Mouse (Mus musculus) c-Kit-positive CD71-positive TER-119-positive erythroid progenitor cells, embryonic 14.5 days (primary cell): Measurements from ENCODE around the gene Klf7.

Experiments used
- DNase-seq: peaks from one replicate; pipeline ENCODE4 v3.0.0-alpha.2; 2013; ENCODE audit warnings: low spot score

Klf7 gene

DNA sequence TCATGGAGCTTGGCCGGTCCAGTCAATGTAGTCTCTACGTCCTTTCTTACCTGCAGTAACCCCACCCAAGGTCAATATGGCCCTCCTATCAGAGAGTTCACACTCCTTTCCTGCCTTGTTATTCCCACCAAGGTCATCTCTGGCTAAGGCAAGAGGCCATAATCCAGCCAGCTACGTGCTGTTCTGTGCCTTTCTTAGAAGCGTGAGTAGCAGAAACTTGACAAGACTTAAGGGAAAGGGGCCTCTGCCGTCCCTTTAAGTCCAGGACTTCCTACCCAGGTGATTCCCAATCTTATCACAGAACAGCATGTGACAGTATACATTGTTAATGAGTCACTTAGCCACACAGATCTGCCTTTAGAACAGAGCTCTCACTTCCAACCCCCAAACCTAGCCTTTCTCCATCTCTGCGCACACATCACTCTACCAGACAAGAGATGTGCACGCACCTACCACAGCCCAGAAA lies 16.9 kb downstream of the Klf7 start:
- DNase-seq: no peak

DNA sequence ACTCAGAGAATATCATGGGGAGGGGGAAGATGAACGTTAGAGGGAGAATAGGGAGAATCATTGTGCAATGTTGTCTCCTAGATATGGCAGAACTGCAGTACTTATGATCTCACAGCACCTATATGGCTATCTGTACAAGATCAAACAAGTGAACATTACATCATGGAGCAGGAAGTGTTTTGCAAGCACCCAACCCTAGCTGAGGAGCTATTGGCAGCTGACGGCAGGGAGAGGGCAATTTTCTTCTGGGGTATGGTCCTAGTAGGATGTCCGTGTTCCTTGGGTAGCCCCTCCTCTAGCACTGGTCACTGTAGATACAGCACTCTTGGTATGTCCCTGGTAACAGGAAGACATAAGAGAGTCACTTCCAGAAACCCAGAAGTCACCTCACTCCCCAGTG lies 17.4 kb downstream of the Klf7 start:
- no peak for DNase-seq

DNA sequence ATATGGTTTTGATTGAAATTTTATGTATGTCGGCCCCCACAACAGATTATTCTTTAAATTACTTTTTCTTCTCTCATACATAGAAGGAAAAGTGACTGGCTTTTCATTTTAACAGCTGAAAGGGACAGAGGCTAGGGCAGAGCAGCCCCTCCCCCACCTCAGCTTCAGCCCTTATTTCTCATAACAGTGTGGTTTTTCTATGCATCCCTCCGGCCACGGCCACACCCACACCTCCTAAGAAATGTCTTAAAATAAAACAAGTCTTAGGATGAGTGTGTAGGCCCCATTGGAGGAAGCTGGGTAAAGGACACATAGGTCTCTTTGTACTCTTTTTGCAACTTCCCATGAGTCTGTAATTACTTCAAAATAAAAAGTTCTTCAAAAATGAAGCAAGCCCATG lies 20.8 kb downstream of the Klf7 start:
- no peak for DNase-seq

DNA sequence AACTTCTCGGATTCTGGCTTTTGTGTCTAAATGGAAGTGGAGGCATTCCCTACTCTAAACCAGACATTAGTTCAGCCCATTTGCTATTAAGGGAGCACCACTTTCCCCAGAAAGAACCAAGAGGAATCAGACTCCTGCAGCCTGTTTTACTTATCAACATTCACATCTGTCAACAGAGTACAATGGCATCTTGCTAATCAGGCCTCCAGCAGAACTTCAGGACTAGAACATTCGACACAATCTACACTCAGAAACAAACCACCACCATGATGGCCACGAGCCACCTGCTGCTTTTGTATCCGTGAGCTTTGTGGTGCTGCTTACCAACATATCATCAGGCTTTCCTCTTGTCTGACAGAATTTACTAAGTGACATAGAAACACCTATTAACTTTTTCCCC lies 23.3 kb downstream of the Klf7 start:
- peak; percentile 28 for DNase-seq

DNA sequence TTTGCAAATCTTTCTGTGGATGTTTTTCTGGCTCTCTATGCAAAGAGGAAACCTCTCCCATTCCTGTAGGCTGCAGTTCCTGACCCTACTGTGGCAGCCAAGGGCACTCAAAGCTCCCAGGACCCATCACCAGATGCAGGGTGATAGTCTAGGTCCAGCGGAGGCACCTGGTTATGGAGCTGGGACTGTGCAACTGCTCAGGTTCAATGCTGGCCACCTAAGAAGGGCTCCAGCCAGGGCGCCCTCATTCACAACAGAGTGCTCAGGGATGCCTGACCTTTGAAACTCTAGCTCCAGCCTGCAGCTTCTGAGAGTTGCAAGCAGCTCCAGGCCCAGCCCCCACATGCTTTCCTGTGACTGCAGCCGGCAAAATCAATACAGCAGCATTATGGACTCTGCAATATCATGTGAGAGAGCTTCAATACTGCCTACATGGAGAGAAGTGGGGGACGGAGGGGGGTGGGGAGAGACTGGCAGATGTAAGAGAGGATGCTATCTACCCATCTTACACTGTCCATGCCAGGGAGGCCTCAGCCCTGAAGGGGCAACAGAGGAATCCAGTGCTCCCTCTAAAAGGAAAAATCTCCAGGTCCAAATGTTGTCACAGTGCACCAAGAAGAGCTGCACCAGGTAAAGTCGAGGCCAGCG lies 24.3 kb downstream of the Klf7 start:
- no peak for DNase-seq

DNA sequence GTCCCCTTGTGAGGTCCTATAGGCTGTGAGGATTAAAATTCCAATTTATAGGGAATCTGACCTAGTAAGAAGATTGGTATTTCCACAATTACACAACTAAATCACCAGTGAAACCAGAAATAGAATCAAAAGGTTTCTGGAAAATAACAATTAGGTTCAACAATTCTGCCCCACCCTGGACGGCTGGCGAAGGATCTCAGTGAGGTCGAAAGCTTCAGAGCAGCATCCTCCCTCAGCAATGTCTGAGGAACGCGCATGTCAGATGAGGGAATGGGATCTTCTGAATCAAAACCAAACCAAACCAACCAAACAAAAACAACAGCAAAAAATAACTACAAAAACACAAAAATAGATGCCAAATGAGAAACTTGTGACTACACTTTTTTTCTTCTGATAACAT lies 29.1 kb downstream of the Klf7 start:
- DNase-seq: no peak

DNA sequence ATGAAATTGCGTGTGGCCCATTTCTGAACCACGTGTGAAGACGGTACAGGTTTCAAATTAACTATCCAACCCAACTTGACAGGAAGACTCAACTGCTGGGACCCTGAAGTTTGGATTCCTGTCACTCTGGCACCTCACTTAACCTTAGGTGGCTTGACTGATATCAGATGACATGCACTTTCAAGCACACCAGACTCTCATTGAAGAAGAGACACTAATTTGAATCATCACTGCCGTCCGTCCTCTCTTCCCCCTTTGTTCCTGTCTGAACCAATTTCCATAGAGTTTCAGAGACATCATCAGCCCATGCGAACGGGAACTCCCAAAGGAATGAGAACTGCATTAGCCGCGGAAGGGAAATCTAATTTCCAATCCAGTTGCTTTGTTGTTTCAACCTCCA lies 30.5 kb downstream of the Klf7 start:
- DNase-seq: no peak

DNA sequence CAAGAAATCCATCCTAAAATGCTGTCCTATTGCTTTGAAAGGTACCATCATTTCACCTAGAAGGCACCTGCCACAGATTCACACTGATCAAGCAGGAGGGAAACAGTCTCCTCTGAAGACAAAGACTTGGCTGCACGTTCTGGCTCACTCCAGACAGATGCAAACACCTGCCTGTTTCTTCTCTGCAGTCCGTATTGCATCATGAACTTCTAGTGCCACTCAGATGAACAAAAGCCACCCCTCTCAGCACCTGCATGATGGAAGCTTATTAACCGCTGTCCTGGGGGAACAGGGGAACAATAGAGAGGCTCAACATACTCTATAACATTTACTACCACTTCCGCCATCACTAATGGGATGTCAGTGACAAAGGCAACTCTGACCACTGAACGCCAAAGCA lies 31.5 kb downstream of the Klf7 start:
- DNase-seq: no peak

DNA sequence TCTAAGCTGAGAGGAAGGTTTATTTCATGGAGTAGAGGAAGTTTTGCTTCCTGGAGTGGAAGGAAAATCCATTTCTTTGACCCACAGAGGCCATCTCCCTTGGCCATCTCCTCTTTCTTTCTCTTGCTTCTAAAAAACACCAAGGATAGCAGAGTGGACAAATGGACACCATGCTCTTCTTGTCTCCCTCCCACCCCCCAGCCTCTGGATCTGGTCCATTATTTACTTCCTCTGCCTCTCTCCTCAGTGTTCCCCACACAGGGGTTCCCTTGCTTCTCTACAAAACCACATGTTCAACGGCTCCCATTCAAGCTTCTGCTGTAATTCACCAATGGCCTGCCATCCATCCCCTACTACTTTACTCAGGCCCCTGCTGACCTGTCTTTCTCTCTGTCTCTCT lies 32.4 kb downstream of the Klf7 start:
- no peak for DNase-seq

DNA sequence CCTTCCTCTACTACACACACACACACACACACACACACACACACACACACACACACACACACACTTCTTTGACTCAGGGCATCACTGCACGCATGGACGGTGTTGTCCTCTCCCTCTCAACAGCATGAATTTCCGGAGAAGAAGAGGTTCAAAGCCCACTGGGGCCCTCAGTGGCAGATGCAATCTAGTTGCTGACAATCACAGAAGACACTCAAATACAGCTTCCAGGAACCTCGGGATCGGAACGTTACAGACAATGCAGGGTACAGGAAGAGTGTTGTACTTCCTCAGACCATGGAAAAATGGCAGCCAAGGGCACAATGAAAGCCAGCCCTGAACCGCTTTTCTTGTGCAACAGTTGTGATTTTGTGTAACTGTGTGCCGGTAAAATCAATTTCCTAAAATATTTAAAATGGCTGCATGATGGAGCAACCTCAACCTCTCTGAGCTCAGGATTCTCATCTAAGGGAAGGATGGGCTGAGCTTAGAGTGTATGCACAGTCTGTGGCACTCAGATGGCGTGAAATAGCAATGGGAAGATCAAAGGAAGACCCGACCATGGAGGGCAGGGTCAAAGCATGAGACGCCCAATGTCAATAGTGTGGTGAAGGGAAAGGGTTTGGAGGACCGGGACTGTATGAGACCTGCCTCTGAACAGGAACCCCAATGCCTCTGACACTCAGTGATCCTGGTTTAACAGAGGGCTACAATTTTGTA lies 33.3 kb downstream of the Klf7 start:
- no peak for DNase-seq

DNA sequence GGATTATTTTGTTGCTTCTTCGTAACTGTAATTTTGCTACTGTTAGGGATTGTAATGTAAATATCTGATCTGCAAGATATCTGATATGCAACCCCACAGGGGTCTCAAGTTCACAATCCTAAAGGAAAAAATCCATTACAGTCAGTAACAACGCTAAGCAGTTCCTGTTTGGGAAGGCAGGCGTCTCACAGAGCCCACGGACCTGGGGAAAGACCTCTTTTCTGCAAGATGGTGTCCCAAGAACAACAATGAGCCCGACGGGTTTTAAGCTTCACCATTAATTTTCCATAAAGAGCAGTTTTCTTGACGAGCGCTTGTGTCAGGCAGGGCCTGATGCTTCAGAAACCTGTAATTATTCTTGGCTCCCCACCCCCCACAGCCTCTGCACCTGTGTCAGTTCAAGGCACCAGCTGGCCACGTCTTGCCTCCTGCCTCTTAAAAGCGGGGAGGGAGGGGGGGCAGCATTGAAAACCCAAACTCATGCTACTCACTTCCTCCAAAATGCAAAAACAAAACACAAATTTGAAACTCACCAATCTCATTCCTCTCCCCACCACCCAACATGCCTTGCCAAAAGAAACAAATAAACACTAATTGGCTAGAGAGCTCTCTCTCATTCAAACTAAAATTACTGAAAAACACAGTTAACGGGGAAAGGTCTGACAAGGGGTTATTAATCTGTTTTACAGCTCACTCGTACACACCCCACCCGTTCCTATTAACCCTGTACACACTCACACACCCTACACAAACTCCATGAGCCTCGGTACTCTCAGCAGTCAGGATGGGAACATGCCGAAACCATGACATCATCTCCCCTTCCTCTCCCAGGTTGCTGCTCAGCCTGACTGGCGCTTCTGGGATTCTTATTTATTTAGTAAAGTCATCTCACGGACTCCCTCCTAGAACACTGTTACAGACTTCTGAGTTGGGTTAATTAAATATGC lies 34.2 kb downstream of the Klf7 start:
- DNase-seq: no peak

DNA sequence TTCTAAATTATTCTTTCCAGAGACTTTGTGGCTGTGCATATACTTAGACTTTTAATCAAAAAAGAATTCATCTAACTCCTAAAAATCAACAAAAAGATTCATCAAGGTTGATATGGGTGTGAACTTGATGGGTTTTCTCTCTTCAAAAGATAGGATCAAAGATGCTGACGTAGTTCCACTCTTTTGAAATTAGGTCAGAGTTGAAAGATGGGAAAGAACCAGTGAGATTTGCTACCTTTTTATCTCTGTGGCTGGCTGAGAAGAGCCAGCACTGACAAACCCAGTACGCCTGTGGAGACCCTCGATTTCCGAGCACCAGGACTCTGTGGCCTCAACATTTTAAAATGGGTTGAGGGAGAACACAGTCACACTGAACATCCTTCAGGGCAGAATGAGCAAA lies 36.2 kb downstream of the Klf7 start:
- DNase-seq: no peak

DNA sequence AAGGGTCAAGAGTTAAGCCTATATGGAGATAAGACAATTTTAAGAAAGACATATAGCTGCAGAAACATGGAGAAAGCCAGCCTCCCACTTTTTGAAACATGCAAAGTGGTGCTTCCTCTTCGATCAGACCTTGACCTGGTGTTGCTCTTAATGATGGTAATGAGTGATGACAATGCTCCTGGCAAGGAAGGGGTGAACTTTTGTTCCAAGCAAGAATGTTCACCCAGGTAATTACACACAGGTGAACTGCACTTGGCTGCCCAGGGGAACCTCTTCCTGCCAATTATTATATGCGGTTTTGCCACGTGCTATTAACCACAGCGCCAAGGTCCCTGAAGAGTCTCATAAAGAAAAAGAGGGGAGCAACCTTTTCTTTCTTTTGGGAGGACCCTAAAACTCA lies 36.7 kb downstream of the Klf7 start:
- DNase-seq: no peak

DNA sequence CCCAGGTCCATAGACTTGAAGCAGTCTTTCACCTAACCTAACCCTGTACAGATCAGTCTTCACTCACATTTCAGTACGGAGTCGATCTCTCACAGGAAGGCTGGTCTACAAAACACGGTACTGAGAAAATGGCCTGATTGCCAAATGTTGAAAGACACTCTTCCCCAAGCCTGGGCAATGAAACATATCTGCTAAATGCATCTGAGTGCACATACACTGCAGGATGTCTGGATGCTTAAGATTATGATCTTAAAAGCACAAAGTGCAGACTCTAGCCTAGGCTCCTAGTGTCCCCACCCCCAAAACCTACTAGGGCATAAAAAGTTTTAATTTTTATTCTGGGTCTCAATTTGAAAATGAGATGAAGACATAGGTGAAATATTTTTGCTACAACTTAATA lies 37.4 kb downstream of the Klf7 start:
- DNase-seq: no peak

DNA sequence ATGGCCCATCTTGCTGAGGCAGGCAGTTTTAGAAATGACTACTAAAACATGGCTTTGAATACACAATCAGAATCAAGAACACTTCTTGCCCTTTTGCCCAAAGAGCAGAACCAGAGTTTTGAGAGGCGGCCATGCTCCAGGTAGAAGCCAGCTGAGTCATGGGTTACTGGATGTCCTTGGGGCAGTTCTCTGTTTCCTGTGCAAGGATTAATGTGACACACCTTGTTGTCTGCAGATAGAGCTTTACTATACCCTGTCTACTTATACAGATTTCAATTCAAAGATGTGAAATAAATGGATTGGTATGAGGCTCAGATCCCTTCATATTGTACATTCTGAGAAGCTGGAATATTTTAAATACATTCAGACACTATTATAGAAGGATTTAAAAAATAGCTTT lies 40.3 kb downstream of the Klf7 start:
- DNase-seq: no peak

DNA sequence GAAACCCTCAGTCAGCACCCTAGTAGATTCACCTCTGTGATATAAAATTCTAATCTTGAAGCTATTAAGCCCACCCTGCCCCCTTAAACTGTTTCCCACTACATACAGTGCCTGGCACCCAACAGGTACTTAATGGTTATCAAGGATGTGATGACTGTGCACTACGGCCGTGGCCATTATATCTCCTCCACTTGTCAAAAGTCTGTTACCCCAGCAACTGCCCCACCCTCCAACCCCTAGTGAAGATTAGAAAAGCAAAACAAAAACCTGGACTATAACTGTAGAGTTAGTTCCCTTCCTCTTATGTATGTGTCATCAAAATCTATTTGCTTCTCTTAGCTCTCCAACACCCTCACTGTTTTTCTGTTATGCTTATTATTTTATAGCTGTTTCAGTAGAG lies 40.9 kb downstream of the Klf7 start:
- DNase-seq: peak; percentile 31

DNA sequence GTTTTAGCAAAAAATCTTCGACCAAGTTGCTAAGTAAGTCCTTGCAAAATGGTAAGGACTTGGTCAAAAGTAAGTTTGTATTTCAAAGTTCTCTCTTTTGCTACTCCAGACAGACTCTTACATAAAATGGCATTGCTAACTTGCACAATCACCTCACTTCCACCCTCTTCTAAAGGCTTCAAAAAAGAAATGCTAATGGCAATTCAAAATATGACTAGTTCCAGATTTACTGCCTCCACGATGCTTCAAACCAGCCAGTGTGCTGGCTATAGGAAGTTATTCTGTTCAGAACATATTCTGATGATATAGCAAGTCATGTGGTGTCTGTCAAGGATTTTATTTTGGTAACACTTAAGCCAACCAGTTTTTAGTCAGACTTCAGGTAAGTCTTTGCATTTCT lies 41.8 kb downstream of the Klf7 start:
- no peak for DNase-seq

DNA sequence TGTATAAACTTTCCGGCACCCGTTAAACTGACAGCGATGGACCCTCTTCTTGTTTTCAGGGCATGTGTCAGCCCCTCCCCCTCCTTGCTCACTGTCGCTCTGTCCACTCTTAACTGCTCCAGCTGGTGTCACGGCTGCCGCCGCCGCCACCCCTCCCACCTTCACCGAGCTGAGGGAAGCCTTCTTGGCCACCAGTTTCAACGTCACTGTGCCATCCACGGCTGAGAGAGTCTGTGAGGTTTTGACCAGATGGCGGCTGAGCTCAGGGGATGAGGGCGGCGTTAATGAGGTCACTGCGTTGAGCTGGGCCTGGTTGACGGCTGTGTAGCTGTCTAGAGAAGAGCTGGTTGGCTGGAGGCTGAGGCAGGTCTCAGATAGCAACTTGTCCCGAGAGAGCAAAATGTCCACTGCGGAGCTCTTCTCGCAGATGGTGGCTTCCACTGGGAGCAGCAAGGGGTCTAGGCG lies 43.3 kb downstream of the Klf7 start:
- DNase-seq: no peak

DNA sequence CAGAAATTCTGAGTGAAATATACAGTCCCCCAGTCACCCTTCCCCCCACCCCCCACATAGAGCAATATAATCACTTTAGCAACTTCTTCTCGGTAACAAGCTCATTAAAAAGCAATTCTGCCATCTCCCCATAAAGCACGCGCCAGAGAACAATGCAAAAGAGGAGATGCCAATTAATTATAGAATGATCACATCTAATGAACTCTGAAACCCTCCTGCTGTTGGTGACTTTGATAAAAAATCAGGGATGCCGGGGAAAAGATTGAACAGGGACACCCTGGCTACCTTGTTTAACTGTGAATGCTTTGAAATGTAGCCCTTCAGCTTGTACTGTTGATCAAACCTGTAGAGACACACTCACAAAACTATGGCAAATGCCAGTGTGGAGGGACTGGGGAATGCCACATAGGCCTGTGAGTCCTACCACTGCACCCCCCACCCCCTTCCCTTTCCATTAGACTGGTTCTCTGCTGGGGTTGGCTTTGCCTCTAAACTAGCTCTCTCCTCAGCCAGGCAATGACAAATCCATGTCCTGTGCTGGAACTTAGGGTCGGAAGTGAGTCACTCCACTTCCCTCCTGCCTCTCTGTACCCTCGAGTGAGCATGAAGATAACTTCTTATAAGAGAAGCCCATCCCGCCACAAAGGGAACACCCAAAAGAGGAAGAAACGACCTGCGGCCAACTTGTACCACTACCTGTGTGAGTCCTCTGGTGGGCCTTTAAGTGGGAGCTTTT lies 43.9 kb downstream of the Klf7 start:
- no peak for DNase-seq

DNA sequence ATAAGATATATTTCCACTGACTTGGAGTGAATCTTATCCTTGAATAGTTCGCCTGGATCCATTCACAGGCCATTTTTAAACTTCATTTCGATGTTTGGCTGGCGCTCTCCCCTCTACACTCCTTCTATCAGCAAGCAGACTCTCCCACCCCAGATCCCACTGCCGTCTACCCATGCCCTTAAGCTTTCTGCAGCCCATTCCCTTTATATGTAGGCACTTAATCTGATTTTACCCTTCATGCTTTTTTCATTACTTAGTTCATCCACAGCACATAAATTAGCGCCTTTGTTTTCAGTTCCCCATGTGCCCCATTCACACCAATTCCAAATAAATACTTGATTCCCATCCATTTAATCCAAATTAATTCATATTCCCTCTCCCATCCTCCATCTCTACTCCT lies 48.0 kb downstream of the Klf7 start:
- DNase-seq: no peak

DNA sequence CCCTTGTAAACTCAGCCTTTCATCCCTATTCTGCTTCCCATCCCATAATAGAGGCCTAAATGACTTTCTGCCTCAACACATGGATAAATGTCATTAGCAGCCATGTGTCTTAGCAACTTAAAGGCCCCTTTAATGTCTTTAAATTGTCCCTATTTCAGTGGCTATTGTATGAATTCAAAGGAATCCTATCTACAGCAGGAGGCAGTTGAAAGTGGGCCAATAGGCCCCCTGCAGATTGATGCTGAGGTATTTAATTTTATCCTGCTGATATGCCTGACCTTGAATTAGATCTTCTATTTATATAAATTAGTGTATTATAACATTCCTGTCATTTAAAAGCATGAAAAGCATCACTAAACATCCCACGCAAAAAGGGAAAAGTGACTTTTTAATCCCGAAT lies 51.1 kb downstream of the Klf7 start:
- no peak for DNase-seq
